Mouse (Mus musculus): ENCODE measurements around the gene Zkscan4.
"Not testable (repeated sequence)": the region's sequence is repeated elsewhere in the genome, so short reads cannot be mapped to it uniquely, and the experiment has no call there.

The Zkscan4 gene
- long read RNA-seq, experiment 1, partial matches to known transcripts, result 0 of 2 reads
- long read RNA-seq, experiment 1, other reads (novel, unspliced or antisense), result 1 of 2 reads
- long read RNA-seq, experiment 2, partial matches to known transcripts, result 0 of 3 reads
- long read RNA-seq, experiment 2, other reads (novel, unspliced or antisense), result 0 of 3 reads

- intact Hi-C loops (cut with DNase I), result loop anchor here (5.0 kb wide), 1 partner anchor 53 kb away; the partner anchor contains the start of gene Zkscan8
These were observed at the start of gene Zkscan4, which contains the start of gene Gm10065 for GRCm38 (mm10) chr13:21478759-21479670. Gene Zkscan4 (plus strand): TSS chr13:21478907. Gene Gm10065 (minus strand): TSS chr13:21479441.

GRCm38 (mm10) chr13:21435476-21435875 lies 43.2 kb upstream of the Zkscan4 start:
- intact Hi-C loops (cut with DNase I), result no loop called here

GRCm38 (mm10) chr13:21440503-21441206 lies 38.1 kb upstream of the Zkscan4 start, which contains the start of gene Pgbd1:
Gene Pgbd1 (minus strand): TSS chr13:21441058.
- intact Hi-C loops (cut with DNase I), result no loop called here

GRCm38 (mm10) chr13:21441207-21441572 lies 37.5 kb upstream of the Zkscan4 start:
- intact Hi-C loops (cut with DNase I), result no loop called here

- intact Hi-C loops (cut with DNase I), result no loop called here
These were observed 31.9 kb upstream of the Zkscan4 start for GRCm38 (mm10) chr13:21446796-21447195.

- intact Hi-C loops (cut with DNase I), result no loop called here
These were observed 30.7 kb upstream of the Zkscan4 start for GRCm38 (mm10) chr13:21447856-21448614.

GRCm38 (mm10) chr13:21453042-21453441 lies 25.7 kb upstream of the Zkscan4 start:
- intact Hi-C loops (cut with DNase I), result loop anchor here (5.0 kb wide), 2 partner anchors 51 to 91 kb away; partner anchors contain the start of genes Zkscan3 and Zscan12

- intact Hi-C loops (cut with DNase I), result loop anchor here (5.0 kb wide), 2 partner anchors 51 to 91 kb away; partner anchors contain the start of genes Zkscan3 and Zscan12
These were observed 25.3 kb upstream of the Zkscan4 start, which contains the start of gene Zscan26 for GRCm38 (mm10) chr13:21453449-21453848. Gene Zscan26 (minus strand): TSS chr13:21453730.

GRCm38 (mm10) chr13:21454133-21454532 lies 24.6 kb upstream of the Zkscan4 start:
- intact Hi-C loops (cut with DNase I), result loop anchor here (5.0 kb wide), 2 partner anchors 52 to 92 kb away; partner anchors contain the start of genes Zkscan3 and Zscan12

GRCm38 (mm10) chr13:21456347-21456746 lies 22.4 kb upstream of the Zkscan4 start:
- intact Hi-C loops (cut with DNase I), result no loop called here

GRCm38 (mm10) chr13:21462516-21462915 lies 16.2 kb upstream of the Zkscan4 start:
- intact Hi-C loops (cut with DNase I), result not testable (repeated sequence)

GRCm38 (mm10) chr13:21467336-21467735 lies 11.4 kb upstream of the Zkscan4 start:
- intact Hi-C loops (cut with DNase I), result no loop called here

GRCm38 (mm10) chr13:21468061-21469019 lies 10.4 kb upstream of the Zkscan4 start, which contains the start of gene Nkapl:
Gene Nkapl (minus strand): TSS chr13:21468509.
- intact Hi-C loops (cut with DNase I), result no loop called here

GRCm38 (mm10) chr13:21469097-21469496 lies 9.6 kb upstream of the Zkscan4 start:
- intact Hi-C loops (cut with DNase I), result no loop called here

- intact Hi-C loops (cut with DNase I), result no loop called here
These were observed 6.3 kb upstream of the Zkscan4 start for GRCm38 (mm10) chr13:21472427-21472826.

GRCm38 (mm10) chr13:21486881-21487280 lies 8.2 kb downstream of the Zkscan4 start:
- intact Hi-C loops (cut with DNase I), result no loop called here

GRCm38 (mm10) chr13:21492847-21493246 lies 14.1 kb downstream of the Zkscan4 start:
- intact Hi-C loops (cut with DNase I), result no loop called here

- intact Hi-C loops (cut with DNase I), result no loop called here
These were observed 16.4 kb downstream of the Zkscan4 start, which contains the start of gene AK157302 for GRCm38 (mm10) chr13:21495080-21495479. Gene AK157302 (plus strand): TSS chr13:21495223.

GRCm38 (mm10) chr13:21501182-21501581 lies 22.5 kb downstream of the Zkscan4 start, which contains the start of gene Gm11273:
Gene Gm11273 (minus strand): TSS chr13:21501418.
- intact Hi-C loops (cut with DNase I), result not testable (repeated sequence)
